Mouse (Mus musculus) heart, adult 8-10 months (tissue): Measurements from ENCODE around the gene Dglucy. TPM values are rescaled to one million over a fixed set of nuclear protein-coding genes. Genes with fewer than 3 reads are reported as not detected.

Source experiments
- DNase-seq: peaks from one replicate; pipeline ENCODE4 v3.0.0; 2022; ENCODE audit warnings: low spot score
- total RNA-seq, 4 experiments: library from RNA; stranded (reverse); gene quantifications; 2 replicates each; pipeline ENCODE4 v1.2.4; 2022

Gene Dglucy
- total RNA-seq, 4 experiments from 2014 or later, result 62.3 to 89.3 (median 69.4) TPM

DNA sequence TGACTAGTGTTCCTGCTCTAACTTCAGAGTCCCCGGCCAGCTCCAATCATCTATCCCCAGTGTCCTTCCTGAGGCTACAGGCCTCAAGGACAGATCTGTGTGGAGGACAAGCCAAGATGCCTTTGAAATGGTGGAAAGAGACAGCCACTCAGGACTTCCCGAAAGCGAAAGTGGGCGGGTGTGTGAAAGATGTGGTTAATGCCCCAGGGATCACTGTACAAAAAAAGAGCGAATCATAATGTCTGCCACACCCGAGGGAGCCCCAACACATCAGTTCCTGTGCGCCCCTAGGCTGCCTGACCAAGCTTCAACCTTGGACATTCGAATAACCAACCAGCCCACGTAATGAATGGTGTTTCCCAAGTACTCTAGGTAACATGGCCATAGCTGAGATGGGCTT lies 149.4 kb downstream of the Dglucy start:
- no peak for DNase-seq

DNA sequence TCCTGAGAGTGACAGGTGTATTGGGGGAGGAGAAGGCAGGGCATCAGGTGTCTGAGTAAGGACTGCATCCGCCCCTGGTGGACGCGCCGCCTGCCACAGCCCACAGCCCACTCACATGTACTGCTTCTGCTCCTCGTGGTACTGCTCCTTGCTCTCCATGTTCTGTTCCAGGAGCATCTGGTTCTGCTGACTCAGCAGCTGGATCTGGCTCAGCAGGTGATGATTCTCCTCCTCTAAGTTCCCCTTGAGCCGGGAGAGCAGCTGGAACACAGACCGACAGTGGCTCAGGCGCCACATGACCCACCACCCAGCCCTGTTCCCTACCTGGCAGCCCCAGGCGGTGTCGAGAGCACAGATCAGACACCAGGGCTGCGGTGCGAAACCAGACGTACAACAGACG lies 152.8 kb downstream of the Dglucy start:
- DNase-seq, result no peak

DNA sequence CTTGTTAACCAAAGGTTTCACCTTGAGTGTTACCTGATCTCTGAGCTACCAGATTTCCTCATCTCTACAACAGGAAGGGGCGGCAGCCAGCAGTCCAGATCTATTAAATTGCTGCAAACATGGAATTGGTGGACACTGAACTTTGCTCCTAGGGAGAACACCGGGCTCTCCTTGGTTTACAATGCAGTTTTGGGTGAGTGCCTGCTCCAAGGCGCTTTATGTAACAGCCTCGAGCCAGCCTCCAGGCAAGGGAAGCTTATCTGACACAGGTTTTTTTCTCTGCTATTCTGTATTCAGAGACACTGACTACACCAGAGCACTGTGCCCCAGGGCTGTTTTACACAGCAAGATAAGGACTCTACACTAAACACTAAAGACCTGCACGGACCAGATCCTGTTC lies 155.9 kb downstream of the Dglucy start:
- DNase-seq, result no peak

DNA sequence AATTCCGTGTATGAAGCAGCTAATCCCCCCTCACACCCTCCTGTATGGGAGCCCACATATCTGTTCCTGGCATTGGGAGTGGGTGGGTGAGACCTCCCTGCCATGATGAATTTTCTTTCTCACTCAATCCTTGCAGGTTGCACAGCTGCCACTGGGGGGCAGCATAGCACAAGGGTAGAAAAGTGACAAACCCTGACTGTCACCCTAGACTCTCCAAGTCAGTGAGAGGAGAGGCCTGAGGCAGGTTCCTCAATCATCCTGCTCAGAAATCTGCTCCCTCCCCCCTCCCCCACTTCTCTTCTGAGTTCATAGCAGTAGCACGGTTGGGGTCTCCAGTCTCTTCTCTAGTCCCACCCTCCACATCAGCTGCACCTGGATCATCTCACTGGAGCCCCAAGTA lies 157.3 kb downstream of the Dglucy start:
- DNase-seq, result peak; percentile 79

DNA sequence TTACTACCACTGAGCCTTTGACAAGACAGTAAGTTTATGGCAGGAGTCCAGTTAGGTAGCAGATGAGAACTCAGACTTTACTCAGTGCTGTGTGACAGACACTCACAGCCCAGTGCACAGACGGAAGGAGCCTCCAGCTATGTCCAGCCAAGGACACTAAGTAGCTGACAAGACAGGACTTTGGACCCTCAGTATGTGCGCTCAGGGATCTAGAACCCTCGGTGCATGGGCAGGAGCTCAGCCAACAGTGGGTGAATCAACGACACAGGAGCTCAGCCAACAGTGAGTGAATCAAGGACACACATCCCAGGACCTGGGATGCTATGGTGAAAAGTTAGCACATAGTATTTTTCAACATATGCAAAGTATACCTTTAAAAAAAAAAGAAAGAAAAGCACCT lies 157.9 kb downstream of the Dglucy start:
- DNase-seq, result no peak

DNA sequence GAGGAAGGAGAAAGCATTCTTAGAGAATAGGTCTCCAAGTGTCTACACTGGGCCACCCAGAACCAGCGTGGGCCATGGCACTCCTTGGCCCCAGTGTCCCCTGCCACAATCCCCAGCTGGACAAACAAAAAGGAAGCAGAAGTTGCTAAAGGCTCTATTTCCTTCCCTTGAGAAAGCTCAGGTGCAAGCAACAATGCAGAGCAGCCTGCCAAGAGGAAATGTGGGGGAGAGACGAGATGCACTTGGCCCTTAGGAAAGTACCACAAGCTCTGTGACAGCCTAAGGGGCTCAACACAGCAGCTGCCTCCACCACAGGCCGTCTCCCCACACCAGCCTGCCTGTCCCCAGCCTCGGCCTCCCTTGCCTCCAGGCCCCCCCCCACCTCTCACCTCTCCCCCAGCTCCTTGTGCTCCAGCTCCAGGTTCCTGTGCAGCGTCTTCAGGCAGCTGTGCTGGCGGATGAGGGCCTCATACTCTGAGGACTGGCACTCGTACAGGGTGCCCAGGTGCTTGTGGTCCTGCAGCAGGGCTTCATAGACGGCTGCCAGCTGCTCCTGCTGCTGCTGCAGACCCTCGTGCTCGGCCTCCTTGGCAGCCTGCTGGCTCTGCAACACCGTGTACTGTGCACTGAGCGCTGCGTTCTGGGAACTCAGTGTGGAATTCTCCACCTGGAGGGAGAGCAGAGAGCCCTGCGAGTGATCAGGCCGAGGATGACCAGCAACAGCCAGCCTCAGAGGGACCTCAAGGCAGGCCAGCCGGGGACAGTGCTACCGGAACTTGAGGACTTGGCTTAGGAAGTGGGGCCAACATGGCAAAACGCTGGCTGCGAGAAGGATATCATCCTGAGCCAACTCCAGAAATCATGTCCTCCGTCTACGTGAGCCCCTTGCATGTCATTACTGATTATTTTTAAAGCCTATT lies 158.8 kb downstream of the Dglucy start:
- peak; percentile 84 for DNase-seq

DNA sequence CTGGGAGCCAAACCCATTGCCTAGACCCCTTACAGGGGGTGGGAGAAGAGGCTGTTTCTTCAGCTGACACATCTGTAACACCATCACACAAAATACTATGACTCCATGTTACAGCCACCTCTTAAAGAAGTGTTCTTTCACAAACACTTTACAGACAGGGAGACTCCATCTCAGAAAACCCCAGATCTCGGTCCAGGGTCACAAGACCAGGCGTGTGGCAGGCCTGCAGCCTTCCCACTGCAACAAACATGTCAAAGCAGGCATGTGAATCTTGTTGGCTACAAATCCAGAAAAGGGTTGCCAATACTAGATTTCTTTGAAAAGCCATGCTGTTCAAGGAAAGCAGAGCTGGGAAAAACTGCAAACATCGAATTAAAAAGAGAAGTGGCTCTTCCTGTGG lies 162.5 kb downstream of the Dglucy start:
- no peak for DNase-seq

DNA sequence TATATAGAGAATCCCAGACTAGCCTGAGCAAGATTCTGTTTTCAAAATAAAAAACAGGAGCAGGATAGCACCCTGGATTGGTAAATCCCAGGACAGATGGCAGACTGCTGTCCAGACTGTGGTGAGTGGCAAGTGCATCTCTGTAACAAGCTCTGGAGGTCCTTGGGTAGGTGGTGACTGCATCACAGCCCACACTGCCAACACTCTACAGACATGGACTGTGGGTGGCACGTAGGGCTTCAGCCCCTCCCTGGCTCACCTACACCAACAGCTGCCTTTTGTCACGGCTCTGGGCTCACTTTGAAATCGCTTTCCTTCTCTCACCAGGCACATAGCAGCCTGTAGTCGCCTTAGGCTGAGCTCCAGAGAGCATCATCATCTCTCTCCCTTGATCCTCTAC lies 164.3 kb downstream of the Dglucy start:
- no peak for DNase-seq

DNA sequence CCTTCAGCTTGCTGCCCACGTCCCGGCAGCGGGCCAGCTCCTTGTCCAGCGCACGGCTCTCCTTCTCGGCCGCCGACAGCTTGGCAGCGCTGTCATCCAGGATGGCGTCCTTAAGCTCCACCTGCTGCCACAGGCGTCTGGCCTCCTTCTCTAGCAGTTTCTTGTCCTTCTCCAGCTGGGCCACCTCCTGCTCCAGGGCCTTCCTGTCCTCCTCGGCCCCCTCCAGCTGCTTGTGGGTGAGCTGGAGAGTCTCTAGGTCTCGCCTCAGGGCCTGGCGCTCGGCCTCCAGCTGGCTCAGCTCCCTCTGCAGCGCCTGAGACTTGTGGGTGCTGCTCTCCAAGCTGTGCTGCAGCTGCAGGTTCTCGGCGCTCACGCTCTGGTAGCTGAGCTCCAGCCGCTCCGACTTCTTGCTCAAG lies 166.1 kb downstream of the Dglucy start:
- DNase-seq, result no peak

DNA sequence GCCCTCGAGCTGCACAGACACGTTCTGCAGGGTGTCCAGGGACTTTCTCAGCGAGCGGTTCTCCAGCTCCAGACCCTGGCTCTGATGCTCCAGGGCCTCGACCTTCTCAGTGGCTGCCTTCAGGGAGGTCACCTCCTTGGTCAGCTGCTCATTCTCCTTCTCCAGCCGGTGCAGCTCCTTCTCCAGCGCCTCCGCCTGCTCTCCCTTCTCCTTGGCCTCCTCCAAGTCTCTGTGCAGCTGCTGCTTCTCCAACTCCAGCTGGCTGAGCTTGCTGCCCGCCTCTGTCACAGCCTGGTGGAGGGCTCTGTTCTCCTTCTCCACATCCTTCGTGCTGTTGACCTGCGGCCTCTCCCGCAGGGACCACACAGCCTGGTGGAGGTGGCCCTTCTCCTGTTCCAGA lies 166.6 kb downstream of the Dglucy start:
- no peak for DNase-seq

DNA sequence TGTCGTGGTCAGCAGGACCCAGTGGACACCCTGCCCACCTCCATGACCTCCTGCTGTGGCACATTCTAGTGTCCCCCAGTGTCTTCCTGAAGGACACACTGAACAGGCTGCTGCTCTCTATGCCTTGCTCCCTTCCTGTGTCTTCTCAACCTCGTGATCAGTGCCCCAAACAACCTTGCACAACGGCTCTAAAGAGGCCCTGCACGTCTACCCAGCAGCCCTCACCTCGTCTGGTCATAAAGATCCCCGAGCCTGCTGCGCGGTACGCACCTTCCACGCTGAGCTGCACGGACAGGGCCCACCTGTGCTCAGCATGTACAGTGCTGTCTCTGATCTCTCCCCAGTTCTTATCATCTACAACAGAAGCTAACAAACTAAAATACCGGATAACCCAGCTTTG lies 167.1 kb downstream of the Dglucy start:
- DNase-seq, result no peak

Other genes starting within 250 kb of the Dglucy start
- 10 to 100 TPM in 3 of 4 experiments, 1 to 10 TPM in 1; 9.9 to 14.3 (median 12.0) TPM for gene Rps6ka5, start 52.1 kb upstream of the Dglucy start, total RNA-seq
- gene Gpr68, start 129.1 kb downstream of the Dglucy start, total RNA-seq, result under 1 TPM in 3 of 4 experiments, not detected in 1; 0.09 to 0.49 (median 0.28) TPM
- gene Ccdc88c, start 250.0 kb downstream of the Dglucy start, total RNA-seq, result 1 to 10 TPM; 4.2 to 6.4 (median 4.4) TPM